Mouse (Mus musculus) right cerebral cortex, postnatal 25 days (tissue): ENCODE results near the gene Galnt11.

Source experiments
- DNase-seq: peaks from one replicate; pipeline ENCODE4 v3.0.0; 2022

Galnt11 gene

GRCm38 (mm10) chr5:25254491-25254890, 32.8 kb downstream of the Galnt11 start:
- DNase-seq = no peak

GRCm38 (mm10) chr5:25256686-25257085, 35.0 kb downstream of the Galnt11 start:
- DNase-seq = peak; percentile 30

- DNase-seq = no peak
Measured at GRCm38 (mm10) chr5:25261452-25261851, 39.7 kb downstream of the Galnt11 start.

GRCm38 (mm10) chr5:25262266-25262665, 40.6 kb downstream of the Galnt11 start:
- no peak for DNase-seq

GRCm38 (mm10) chr5:25268258-25268888, 46.7 kb downstream of the Galnt11 start:
- DNase-seq = no peak

GRCm38 (mm10) chr5:25275629-25276028, 53.9 kb downstream of the Galnt11 start:
- DNase-seq = no peak

GRCm38 (mm10) chr5:25276365-25276764, 54.7 kb downstream of the Galnt11 start:
- no peak for DNase-seq

DNA sequence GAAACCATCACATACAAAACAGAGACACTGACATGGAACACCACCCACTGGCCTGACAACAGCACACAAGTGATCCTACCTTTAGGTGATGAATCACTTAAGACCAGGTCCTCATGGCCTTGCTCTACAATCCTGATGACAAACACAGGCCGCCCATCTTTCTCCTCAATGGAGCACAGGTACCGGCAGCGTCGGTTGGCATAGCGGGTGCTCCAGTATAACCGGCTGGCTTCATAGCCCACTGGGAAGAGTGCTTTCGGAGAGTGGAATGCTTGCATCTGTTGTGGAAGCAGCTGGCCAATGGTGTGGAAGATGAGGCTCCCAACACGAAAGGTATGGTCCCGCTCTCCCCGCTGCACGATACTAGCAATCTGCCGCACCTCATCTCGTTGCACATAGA, 62.3 kb downstream of the Galnt11 start:
- no peak for DNase-seq

DNA sequence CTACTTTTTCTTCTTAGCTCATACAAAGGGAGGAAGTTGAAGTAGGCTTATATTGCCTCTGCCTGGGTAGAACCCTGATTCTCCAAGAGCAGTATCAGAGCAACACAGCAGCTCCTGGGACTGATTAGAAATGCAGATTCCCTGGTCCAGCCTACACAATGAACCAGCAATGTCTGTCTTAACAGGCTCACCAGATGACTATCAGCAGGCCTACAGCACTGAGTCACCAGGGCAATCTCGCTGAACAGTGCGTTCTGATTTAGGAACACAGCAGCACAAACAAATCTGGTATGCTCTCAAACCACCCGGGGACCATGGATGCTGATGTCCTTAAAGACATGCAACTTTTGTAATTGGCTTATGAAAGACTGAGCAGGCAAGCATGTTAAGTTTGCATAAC, 75.1 kb downstream of the Galnt11 start:
- no peak for DNase-seq

DNA sequence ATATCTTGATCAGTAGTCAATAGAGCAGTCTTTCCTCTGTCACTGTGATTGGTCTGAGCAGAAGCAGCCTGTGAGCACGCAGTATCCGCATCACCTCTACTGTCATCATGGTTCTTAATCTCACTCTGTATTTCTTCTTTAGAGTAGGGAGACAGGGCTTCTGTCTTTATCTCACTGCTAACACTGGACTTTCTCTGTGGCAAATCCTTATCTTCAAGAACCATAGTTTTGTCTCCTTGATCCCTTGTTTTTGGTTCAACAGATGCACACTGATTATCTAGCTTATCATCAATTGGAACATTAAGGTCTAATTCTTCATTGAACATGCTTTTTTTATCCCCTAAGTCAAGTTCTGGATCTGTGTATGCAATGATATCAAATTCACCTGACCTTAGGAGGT, 88.5 kb downstream of the Galnt11 start:
- no peak for DNase-seq

- DNase-seq = no peak
Measured at GRCm38 (mm10) chr5:25313881-25314280, 92.2 kb downstream of the Galnt11 start.
